Mouse (Mus musculus) liver, adult 2 months (tissue): ENCODE measurements around the gene Ptpn11.

Experiments
- CTCF ChIP-seq: fragments of 200-500 bp; IDR thresholded peaks from 2 replicates; pipeline ENCODE4 v1.5.1; 2011; ENCODE audit warnings: low read depth, low read length, control low read depth
- POLR2A ChIP-seq: fragments of 200-500 bp; IDR thresholded peaks from 2 replicates; pipeline ENCODE4 v1.6.1; 2011; ENCODE audit warnings: low read length, control low read depth; ENCODE audit not compliant: insufficient read depth; ENCODE audit errors: extremely low read depth

- TF ChIP-seq CTCF (0 out of 2 replicates have a peak, but pooled peaks have one; percentile 2), POLR2A (no peak)
Measured at GRCm38 (mm10) chr5:121172835-121173234, 18.4 kb downstream of the Ptpn11 start.
